Mouse (Mus musculus): ENCODE measurements around the gene Gpsm2.

GRCm38 (mm10) chr3:108755542-108755941, 33.4 kb upstream of the Gpsm2 start:
- TF ChIP-seq CTCF (IDR thresholded peaks at IDR 0.05; ENCODE audit: borderline replicate concordance, extremely low read depth, insufficient read depth, insufficient read length) (no peak), POLR2A (IDR thresholded peaks at IDR 0.05; ENCODE audit: borderline replicate concordance, extremely low read depth, insufficient read depth, insufficient read length, poor library complexity, severe bottlenecking) (no peak)
